Mouse (Mus musculus) hindbrain, postnatal 0 days (tissue): Measurements from ENCODE around the gene Relb. TPM values are rescaled to one million over a fixed set of nuclear protein-coding genes. Genes with fewer than 3 reads are reported as not detected.

ENCODE experiments used
- ATAC-seq: fragments of 200-750 bp; cut with Nextera tagmentation; 2 replicates; pipeline ENCODE4 v1.8.0; 2017; ENCODE audit warnings: mild to moderate bottlenecking, moderate TSS enrichment, moderate library complexity
- DNase-seq: peaks from one replicate; pipeline ENCODE4 v3.0.0-alpha.2; 2015; ENCODE audit warnings: low spot score
- H3K27ac ChIP-seq: fragments of 300-500 bp; sonication (generic); 2 replicates; pipeline ENCODE4 v1.5.1; 2014; ENCODE audit warnings: mild to moderate bottlenecking
- H3K27me3 ChIP-seq: fragments of 300-500 bp; sonication (generic); 2 replicates; pipeline ENCODE4 v1.6.1; 2014; ENCODE audit warnings: low read length, mixed read lengths; ENCODE audit not compliant: insufficient read depth
- H3K36me3 ChIP-seq: fragments of 300-500 bp; sonication (generic); 2 replicates; pipeline ENCODE4 v1.6.1; 2014; ENCODE audit warnings: low read length, mixed read lengths; ENCODE audit not compliant: insufficient read depth
- H3K4me1 ChIP-seq: fragments of 300-500 bp; sonication (generic); 2 replicates; pipeline ENCODE4 v1.6.1; 2014; ENCODE audit warnings: antibody characterized with exemption, low read length, mixed read lengths; ENCODE audit not compliant: insufficient read depth
- H3K4me2 ChIP-seq: fragments of 300-500 bp; sonication (generic); 2 replicates; pipeline ENCODE4 v1.6.1; 2014; ENCODE audit warnings: low read depth, mild to moderate bottlenecking, low read length, moderate library complexity, mixed read lengths
- H3K4me3 ChIP-seq: fragments of 300-500 bp; sonication (generic); 2 replicates; pipeline ENCODE4 v1.5.1; 2014; ENCODE audit warnings: low read length
- H3K9ac ChIP-seq: fragments of 300-500 bp; sonication (generic); replicated peaks from 2 replicates; pipeline ENCODE4 v1.6.1; 2014; ENCODE audit warnings: mild to moderate bottlenecking, low read length, moderate library complexity, mixed read lengths
- H3K9me3 ChIP-seq: fragments of 300-500 bp; sonication (generic); 2 replicates; pipeline ENCODE4 v1.6.1; 2016; ENCODE audit warnings: low read length, mixed read lengths
- CTCF ChIP-seq: IDR thresholded peaks from 2 replicates; pipeline ENCODE4 v1.5.1; 2016; ENCODE audit warnings: antibody characterized with exemption, control low read depth, low read depth
- WGBS: fragments of 180-500 bp; shearing (Covaris S2); extraction: QIAGEN DNeasy Blood & Tissue Kit; methylation state at CpG from one replicate; pipeline ENCODE4 v1.1.7; 2014; 5-methylcytosine and 5-hydroxymethylcytosine counted together
- polyA plus RNA-seq: library from polyadenylated mRNA; unstranded; fragments of >200 nt; fragmentation: Nextera tagmentation; extraction: Ambion mirVana; gene quantifications from 2 replicates; pipeline ENCODE4 v1.2.1, GENCODE M21; 2015
- total RNA-seq: library from RNA; depleted of rRNA; stranded (reverse); fragments of >200 nt; gene quantifications from 2 replicates; pipeline ENCODE4 v1.2.3, GENCODE M21; 2014

Gene Relb
- total and polyA plus RNA-seq, 2 experiments from 2014 or later, result 6.9 to 10.2 TPM

- no peak overlapping the region for H3K4me2 ChIP-seq
- 83% methylated on average over 46 of the region's 46 CpGs for WGBS
- TF ChIP-seq CTCF, result no peak
Measured at GRCm38 (mm10) chr7:19586269-19586668, 43.0 kb downstream of the Relb start.

GRCm38 (mm10) chr7:19580634-19581033, 48.6 kb downstream of the Relb start:
- H3K9me3 ChIP-seq, result no peaks in the 10 kb centered on the region
- no peak for TF ChIP-seq CTCF
- peaks cover 10% of the 10 kb centered on the region; the same call in 1 of the 2 replicates for H3K4me1 ChIP-seq
- no peak overlapping the region for H3K4me3 ChIP-seq
- H3K9ac ChIP-seq, result no peak overlapping the region
- no peak for DNase-seq
- H3K27me3 ChIP-seq, result peaks cover 18% of the 10 kb centered on the region
- WGBS, result 91% methylated on average over 8 of the region's 8 CpGs
- no peak for ATAC-seq
- H3K27ac ChIP-seq, result no peak overlapping the region
- peaks cover 42% of the 10 kb centered on the region for H3K36me3 ChIP-seq
- no peak overlapping the region for H3K4me2 ChIP-seq

More at GRCm38 (mm10) chr7:19586269-19586668, 43.0 kb downstream of the Relb start:
- H3K9ac ChIP-seq, result no peak overlapping the region
- ATAC-seq (no peak), DNase-seq (no peak)
- H3K27ac ChIP-seq, result no peak overlapping the region
- H3K36me3 ChIP-seq, result peaks cover 84% of the 10 kb centered on the region
- no peaks in the 10 kb centered on the region for H3K9me3 ChIP-seq
- H3K4me3 ChIP-seq, result no peak overlapping the region
- H3K4me1 ChIP-seq, result no peaks in the 10 kb centered on the region
- no peaks in the 10 kb centered on the region for H3K27me3 ChIP-seq

- DNase-seq, result no peak
- no peak overlapping the region for H3K4me3 ChIP-seq
- no peak overlapping the region for H3K4me2 ChIP-seq
- peaks cover 18% of the 10 kb centered on the region for H3K27me3 ChIP-seq
- no peak overlapping the region for H3K9ac ChIP-seq
- 81% methylated on average over 10 of the region's 10 CpGs for WGBS
- no peaks in the 10 kb centered on the region for H3K9me3 ChIP-seq
- H3K4me1 ChIP-seq, result peaks cover 10% of the 10 kb centered on the region; the same call in 1 of the 2 replicates
- no peak for ATAC-seq
- TF ChIP-seq CTCF, result no peak
- H3K36me3 ChIP-seq, result peaks cover 35% of the 10 kb centered on the region
- no peak overlapping the region for H3K27ac ChIP-seq
Measured at GRCm38 (mm10) chr7:19579751-19580150, 49.5 kb downstream of the Relb start.

GRCm38 (mm10) chr7:19578436-19578835, 50.8 kb downstream of the Relb start:
- no peak overlapping the region for H3K9ac ChIP-seq
- WGBS, result 62% methylated on average over 4 of the region's 4 CpGs
- no peak overlapping the region for H3K4me2 ChIP-seq
- DNase-seq, result no peak
- H3K4me1 ChIP-seq, result peaks cover 10% of the 10 kb centered on the region; the same call in 1 of the 2 replicates
- ATAC-seq, result no peak
- H3K4me3 ChIP-seq, result no peak overlapping the region
- peaks cover 18% of the 10 kb centered on the region for H3K27me3 ChIP-seq
- TF ChIP-seq CTCF, result no peak
- H3K36me3 ChIP-seq, result peaks cover 22% of the 10 kb centered on the region
- no peaks in the 10 kb centered on the region for H3K9me3 ChIP-seq
- no peak overlapping the region for H3K27ac ChIP-seq

- Histone ChIP-seq H3K9me3 (no peaks in the 10 kb centered on the region), H3K4me1 (peaks cover 10% of the 10 kb centered on the region; the same call in 1 of the 2 replicates), H3K4me3 (peak overlapping the region; percentile 35), H3K36me3 (peaks cover 20% of the 10 kb centered on the region; the same call in 1 of the 2 replicates), H3K27ac (no peak overlapping the region), H3K4me2 (peak overlapping the region; percentile 67), H3K27me3 (peaks cover 18% of the 10 kb centered on the region), H3K9ac (no peak overlapping the region)
- no peak for TF ChIP-seq CTCF
- 20% methylated on average over 10 of the region's 10 CpGs for WGBS
- no peak for DNase-seq
- no peak for ATAC-seq
Measured at GRCm38 (mm10) chr7:19577877-19578414, 51.3 kb downstream of the Relb start.

- ATAC-seq, result no peak
- Histone ChIP-seq H3K9me3 (no peaks in the 10 kb centered on the region), H3K27ac (no peak within 1 kb of the TSS), H3K9ac (peak within 1 kb of the TSS; percentile 30; the same call in 1 of the 2 replicates), H3K27me3 (peaks cover 18% of the 10 kb centered on the region), H3K36me3 (peaks cover 17% of the 10 kb centered on the region; the same call in 1 of the 2 replicates), H3K4me3 (peak within 1 kb of the TSS; percentile 35), H3K4me2 (peak within 1 kb of the TSS; percentile 67), H3K4me1 (peaks cover 14% of the 10 kb centered on the region)
- 1% methylated on average over 56 of the region's 56 CpGs for WGBS
- no peak for TF ChIP-seq CTCF
- no peak for DNase-seq
Measured at GRCm38 (mm10) chr7:19577141-19577852, 51.9 kb downstream of the Relb start, which contains the start of the genes Zfp296 and Gemin7. Zfp296 (plus strand) TSS chr7:19577287. Gemin7 (minus strand) TSS chr7:19577595.
